Mouse (Mus musculus) C2C12 (cell line): ENCODE measurements around the gene Pikfyve.

Experiments used
- CTCF ChIP-seq: IDR thresholded peaks from one replicate; pipeline ENCODE4 v1.5.1; 2011; ENCODE audit not compliant: control insufficient read depth, insufficient read depth, insufficient read length
- FOSL1 ChIP-seq: IDR thresholded peaks from one replicate; pipeline ENCODE4 v1.8.0; 2011; ENCODE audit warnings: mild to moderate bottlenecking, low read length; ENCODE audit not compliant: poor library complexity, insufficient read depth, severe bottlenecking
- MAX ChIP-seq: IDR thresholded peaks from one replicate; pipeline ENCODE4 v1.6.1; 2011; ENCODE audit warnings: mild to moderate bottlenecking, control low read depth
- MYOD1 ChIP-seq: IDR thresholded peaks from one replicate; pipeline ENCODE4 v1.6.1; 2011; ENCODE audit warnings: low read depth; ENCODE audit not compliant: control insufficient read depth, insufficient read length
- USF1 ChIP-seq: IDR thresholded peaks from one replicate; pipeline ENCODE4 v1.6.1; 2011; ENCODE audit warnings: low read depth, mild to moderate bottlenecking, control low read depth, moderate library complexity

DNA sequence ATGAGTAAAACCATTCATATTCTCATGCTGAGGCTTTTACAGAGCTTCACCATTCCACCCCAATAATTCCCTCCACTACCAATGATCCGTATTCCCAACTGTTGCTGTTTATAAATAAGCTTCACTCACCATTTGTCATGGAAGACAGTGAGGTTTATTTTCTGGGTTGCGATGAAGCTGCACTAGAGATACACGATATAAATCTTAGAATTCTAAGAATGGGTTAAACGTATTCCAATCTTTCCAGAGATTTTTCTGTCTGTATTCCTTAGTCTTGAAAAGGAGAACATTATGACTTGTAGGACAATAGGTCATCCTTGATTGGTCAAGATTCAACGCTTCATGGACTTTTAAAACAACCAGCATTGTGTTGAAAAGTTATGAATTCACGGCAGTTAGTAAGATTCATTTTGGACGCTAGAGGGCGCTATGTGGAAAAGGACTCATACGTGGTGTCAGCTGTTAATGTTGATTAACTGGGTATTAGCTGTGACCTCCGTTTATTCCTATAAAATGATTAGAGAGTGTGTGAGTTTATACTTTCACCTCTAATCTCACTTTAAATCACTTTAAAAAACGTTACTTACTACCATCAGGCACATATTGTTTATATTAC lies 6.7 kb upstream of the Pikfyve start:
- TF ChIP-seq CTCF (peak; percentile 25), FOSL1 (no peak), MAX (no peak), USF1 (no peak), MYOD1 (no peak)
